Comparison of ENCODE assay signal across 8 mouse cellular contexts in the genomic region with DNA sequence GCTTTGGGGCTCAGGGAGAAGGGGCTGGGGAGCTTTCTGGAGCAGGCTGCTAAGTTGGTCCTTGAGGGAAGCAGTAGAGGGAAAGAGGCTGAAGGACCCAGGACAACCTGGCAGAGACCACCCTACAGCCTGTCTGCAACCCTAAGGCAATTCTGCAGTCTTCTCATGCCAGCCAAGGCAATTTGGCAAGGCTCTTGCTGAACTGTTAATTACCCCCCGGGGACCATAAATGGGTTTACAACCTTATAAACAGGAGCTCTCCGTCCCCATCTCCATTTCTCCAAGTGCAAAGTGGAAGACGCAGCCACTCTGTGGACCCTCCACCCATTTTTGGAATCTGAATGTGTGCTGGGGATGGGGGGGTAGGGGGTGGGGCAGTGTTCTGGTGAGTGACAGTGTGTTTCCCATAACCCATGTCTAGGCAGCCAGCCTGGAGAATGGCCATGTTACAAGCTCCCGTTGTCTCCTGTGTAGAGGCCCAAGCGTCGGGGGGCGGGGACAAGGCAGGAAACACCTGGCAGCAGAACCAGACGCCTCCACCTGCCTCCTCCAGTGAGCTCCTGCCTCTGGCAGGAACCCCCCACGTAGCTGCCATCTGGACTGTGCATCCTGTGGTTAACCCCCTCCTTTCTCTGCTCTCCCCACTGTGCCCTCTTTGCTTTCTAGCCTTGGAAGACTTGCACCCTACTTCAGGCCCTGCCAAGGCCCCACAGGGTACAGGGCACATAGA. TPM values are rescaled to one million over a fixed set of nuclear protein-coding genes. Genes with fewer than 3 reads are reported as not detected.
DNase-seq lines count a peak whose midpoint lies in the region; ATAC-seq and TF ChIP-seq lines count a peak whose summit lies in the region.

No protein-coding gene starts in this region.

- no peak; the same call in 1 of the 2 replicates for ATAC-seq in kidney, embryonic 15.5 days (replicated peaks; ENCODE audit: low FRiP score)
- ATAC-seq in forebrain, embryonic 11.5 days (replicated peaks; ENCODE audit: low FRiP score) = no peak
- ATAC-seq in limb, embryonic 12.5 days (ENCODE audit: insufficient number of reproducible peaks, insufficient read depth, low FRiP score, low TSS enrichment, low read depth) = peak; percentile 91

- no peak for TF ChIP-seq CTCF in olfactory bulb, adult 2 months (IDR thresholded peaks at IDR 0.05; ENCODE audit: insufficient read depth, low read depth, low read length)

- H3K9me3 ChIP-seq in kidney, embryonic 15.5 days (replicated peaks) = no peaks in the 10 kb centered on the region
- H3K9me3 ChIP-seq in forebrain, embryonic 11.5 days (ENCODE audit: control insufficient read depth, low read length) = no peaks in the 10 kb centered on the region
- no peaks in the 10 kb centered on the region for H3K9me3 ChIP-seq in limb, embryonic 12.5 days

- H3K9ac ChIP-seq in kidney, embryonic 15.5 days = no peak overlapping the region
- no peak overlapping the region for H3K9ac ChIP-seq in forebrain, embryonic 11.5 days (ENCODE audit: low read length)
- no peak overlapping the region for H3K9ac ChIP-seq in limb, embryonic 12.5 days (replicated peaks)

- no peaks in the 10 kb centered on the region for H3K27me3 ChIP-seq in kidney, embryonic 15.5 days
- H3K27me3 ChIP-seq in forebrain, embryonic 11.5 days (ENCODE audit: control insufficient read depth, insufficient read depth, low read length) = no peaks in the 10 kb centered on the region
- peaks cover 6% of the 10 kb centered on the region for H3K27me3 ChIP-seq in limb, embryonic 12.5 days

- peak; percentile 38 for DNase-seq in kidney, postnatal 14 days
- DNase-seq in brain, adult 2 months (ENCODE audit: low read depth, low spot score) = peak; percentile 73
- peak; percentile 58 for DNase-seq in forebrain, embryonic 11.5 days (ENCODE audit: low spot score)
- DNase-seq in layer of hippocampus, adult 8-10 months (ENCODE audit: low spot score in 2 of 2) = no peak
- DNase-seq in gastrocnemius, postnatal 10 days = no peak

- no peaks in the 10 kb centered on the region for H3K36me3 ChIP-seq in kidney, embryonic 15.5 days
- H3K36me3 ChIP-seq in forebrain, embryonic 11.5 days (ENCODE audit: control insufficient read depth, insufficient read depth, low read length) = no peaks in the 10 kb centered on the region
- H3K36me3 ChIP-seq in limb, embryonic 12.5 days = no peaks in the 10 kb centered on the region

- no peak overlapping the region for H3K4me2 ChIP-seq in kidney, embryonic 15.5 days
- H3K4me2 ChIP-seq in forebrain, embryonic 11.5 days (ENCODE audit: low read depth, low read length, severe bottlenecking) = no peak overlapping the region
- peak overlapping the region; percentile 44 for H3K4me2 ChIP-seq in limb, embryonic 12.5 days

- 8% methylated on average over 9 of the region's 9 CpGs for WGBS in kidney, embryonic 15.5 days
- 40% methylated on average over 9 of the region's 9 CpGs for WGBS in forebrain, embryonic 11.5 days
- under 1% methylated on average over 9 of the region's 9 CpGs for whole genome bisulfite sequencing in limb, embryonic 12.5 days
- WGBS in olfactory bulb, adult 2 months = 17% methylated on average over 9 of the region's 9 CpGs

- peaks cover 16% of the 10 kb centered on the region for H3K4me1 ChIP-seq in kidney, embryonic 15.5 days
- H3K4me1 ChIP-seq in forebrain, embryonic 11.5 days (replicated peaks; ENCODE audit: control insufficient read depth, insufficient read depth, low read length) = peaks cover 4% of the 10 kb centered on the region; the same call in 1 of the 2 replicates
- H3K4me1 ChIP-seq in limb, embryonic 12.5 days (replicated peaks) = peaks cover 73% of the 10 kb centered on the region
- peaks cover 63% of the 10 kb centered on the region for H3K4me1 ChIP-seq in olfactory bulb, adult 2 months (ENCODE audit: control insufficient read depth, insufficient read depth, low read length)

- no peak overlapping the region for H3K27ac ChIP-seq in kidney, embryonic 15.5 days
- no peak overlapping the region for H3K27ac ChIP-seq in forebrain, embryonic 11.5 days (ENCODE audit: low read depth, low read length)
- H3K27ac ChIP-seq in limb, embryonic 12.5 days = peak overlapping the region; percentile 90
- H3K27ac ChIP-seq in olfactory bulb, adult 2 months (ENCODE audit: insufficient read depth, low read depth, low read length) = peak overlapping the region; percentile 18; the same call in 1 of the 2 replicates

- TF ChIP-seq POLR2A in olfactory bulb, adult 2 months (IDR thresholded peaks at IDR 0.05; ENCODE audit: insufficient read depth, low read depth, low read length) = no peak

- H3K4me3 ChIP-seq in kidney, embryonic 15.5 days (replicated peaks) = no peak overlapping the region
- H3K4me3 ChIP-seq in forebrain, embryonic 11.5 days (ENCODE audit: low read depth, low read length) = no peak overlapping the region
- H3K4me3 ChIP-seq in limb, embryonic 12.5 days (replicated peaks) = no peak overlapping the region
- no peak overlapping the region for H3K4me3 ChIP-seq in olfactory bulb, adult 2 months (ENCODE audit: insufficient read depth, low read depth, low read length)

RNA-seq across cellular contexts. Expression of gene Fam163b, which starts 20.5 kb away (rescaled TPM):
- polyA plus RNA-seq in kidney, embryonic 15.5 days (2015; fragmentation: Nextera tagmentation; extraction: Ambion mirVana) = 0.18 and 0.30 TPM in 2 replicates
- polyA plus RNA-seq in forebrain, embryonic 11.5 days (2014; fragmentation: Nextera tagmentation; extraction: Ambion mirVana) = 0.09 TPM in 1 of 2 replicates, not detected in the other
- polyA plus RNA-seq in limb, embryonic 12.5 days (2016; fragmentation: Nextera tagmentation; extraction: Ambion mirVana) = 0.52 and 0.75 TPM in 2 replicates
- polyA plus RNA-seq in olfactory bulb, adult 2 months (2012; ENCODE audit: insufficient read depth, insufficient read length, low replicate concordance, missing spikeins) = 155 TPM in 1 of 2 replicates, not detected in the other
- total RNA-seq in layer of hippocampus, adult 8-10 months (2022) = 100 to 1,000 TPM in 2 of 4 experiments, 10 to 100 TPM in 2; 87.0 to 124 (median 100) TPM
- total RNA-seq in gastrocnemius, postnatal 10 days (2021) = under 1 TPM; 0.33 to 0.36 TPM

RNA-seq across cellular contexts. Expression of gene Adamtsl2, which starts 42.6 kb away (rescaled TPM):
- 1.3 and 1.7 TPM in 2 replicates for polyA plus RNA-seq in kidney, embryonic 15.5 days (2015; fragmentation: Nextera tagmentation; extraction: Ambion mirVana)
- 4.0 and 4.4 TPM in 2 replicates for polyA plus RNA-seq in forebrain, embryonic 11.5 days (2014; fragmentation: Nextera tagmentation; extraction: Ambion mirVana)
- 11.8 and 12.3 TPM in 2 replicates for polyA plus RNA-seq in limb, embryonic 12.5 days (2016; fragmentation: Nextera tagmentation; extraction: Ambion mirVana)
- polyA plus RNA-seq in olfactory bulb, adult 2 months (2012; ENCODE audit: insufficient read depth, insufficient read length, low replicate concordance, missing spikeins) = not detected in 2 replicates
- total RNA-seq in layer of hippocampus, adult 8-10 months (2022) = 10 to 100 TPM in 2 of 4 experiments, 1 to 10 TPM in 2; 8.9 to 13.8 (median 11.1) TPM
- total RNA-seq in gastrocnemius, postnatal 10 days (2021) = 1 to 10 TPM; 3.1 to 4.8 TPM

RNA-seq across cellular contexts. Expression of gene Dbh, which starts 43.2 kb away (rescaled TPM):
- polyA plus RNA-seq in kidney, embryonic 15.5 days (2015; fragmentation: Nextera tagmentation; extraction: Ambion mirVana) = 3.5 and 19.1 TPM in 2 replicates
- polyA plus RNA-seq in forebrain, embryonic 11.5 days (2014; fragmentation: Nextera tagmentation; extraction: Ambion mirVana) = not detected in 2 replicates
- 0.10 and 0.25 TPM in 2 replicates for polyA plus RNA-seq in limb, embryonic 12.5 days (2016; fragmentation: Nextera tagmentation; extraction: Ambion mirVana)
- polyA plus RNA-seq in olfactory bulb, adult 2 months (2012; ENCODE audit: insufficient read depth, insufficient read length, low replicate concordance, missing spikeins) = not detected in 2 replicates
- total RNA-seq in layer of hippocampus, adult 8-10 months (2022) = 1 to 10 TPM in 1 of 4 experiments, under 1 TPM in 3; 0.25 to 1.5 (median 0.74) TPM
- total RNA-seq in gastrocnemius, postnatal 10 days (2021) = under 1 TPM; 0.14 to 0.23 TPM

RNA-seq across cellular contexts. Expression of gene Mymk, which starts 49.8 kb away (rescaled TPM):
- 3.4 and 5.3 TPM in 2 replicates for polyA plus RNA-seq in kidney, embryonic 15.5 days (2015; fragmentation: Nextera tagmentation; extraction: Ambion mirVana)
- polyA plus RNA-seq in forebrain, embryonic 11.5 days (2014; fragmentation: Nextera tagmentation; extraction: Ambion mirVana) = not detected in 2 replicates
- polyA plus RNA-seq in limb, embryonic 12.5 days (2016; fragmentation: Nextera tagmentation; extraction: Ambion mirVana) = 16.9 and 24.6 TPM in 2 replicates
- not detected in 2 replicates for polyA plus RNA-seq in olfactory bulb, adult 2 months (2012; ENCODE audit: insufficient read depth, insufficient read length, low replicate concordance, missing spikeins)
- 1 to 10 TPM in 3 of 4 experiments, under 1 TPM in 1; 0.54 to 2.7 (median 1.7) TPM for total RNA-seq in layer of hippocampus, adult 8-10 months (2022)
- 10 to 100 TPM; 51.6 to 58.5 TPM for total RNA-seq in gastrocnemius, postnatal 10 days (2021)

Comparison
In these comparisons a context has a peak if more than half of its experiments do, and no peak if none do; other contexts are left out.
1. DNase-seq: peak in kidney, postnatal 14 days (single experiment), brain, adult 2 months (single experiment) and forebrain, embryonic 11.5 days (single experiment); none in layer of hippocampus, adult 8-10 months (0 of 2) and gastrocnemius, postnatal 10 days (single experiment).
2. H3K27ac ChIP-seq: peak in limb, embryonic 12.5 days (single experiment) and olfactory bulb, adult 2 months (single experiment); none in kidney, embryonic 15.5 days (single experiment) and forebrain, embryonic 11.5 days (single experiment).